Mouse (Mus musculus) embryonic facial prominence, embryonic 11.5 days (tissue): ENCODE measurements at regions not wholly inside any gene's neighbourhood (a gene's known extent, or its start where the extent isn't known, plus 50 kb on each side); places are given as distances from the start of the nearest gene placed in this dataset.
A peak's percentile ranks its signal among the peaks of the same experiment; 100 is the strongest.

Experiments used
- ATAC-seq: fragments of 200-750 bp; cut with Nextera tagmentation; replicated peaks from 2 replicates; pipeline ENCODE4 v1.8.0; 2017; ENCODE audit warnings: low read depth; ENCODE audit not compliant: insufficient number of reproducible peaks, low FRiP score, low TSS enrichment
- DNase-seq: peaks from one replicate; pipeline ENCODE4 v3.0.0-alpha.2; 2015; ENCODE audit warnings: low spot score
- H3K27ac ChIP-seq: fragments of 300-500 bp; sonication (generic); replicated peaks from 2 replicates; pipeline ENCODE4 v1.5.1; 2014; ENCODE audit warnings: mild to moderate bottlenecking, low read depth, low read length, control low read depth
- H3K27me3 ChIP-seq: fragments of 300-500 bp; sonication (generic); 2 replicates; pipeline ENCODE4 v1.6.1; 2014; ENCODE audit warnings: mild to moderate bottlenecking, low read length, moderate library complexity, mixed read lengths; ENCODE audit not compliant: control insufficient read depth, insufficient read depth
- H3K36me3 ChIP-seq: fragments of 300-500 bp; sonication (generic); replicated peaks from 2 replicates; pipeline ENCODE4 v1.6.1; 2014; ENCODE audit warnings: low read depth, mild to moderate bottlenecking, low read length, moderate library complexity, mixed read lengths; ENCODE audit not compliant: control insufficient read depth, insufficient read depth
- H3K4me1 ChIP-seq: fragments of 300-500 bp; sonication (generic); 2 replicates; pipeline ENCODE4 v1.6.1; 2014; ENCODE audit warnings: low read length, mixed read lengths; ENCODE audit not compliant: control insufficient read depth, insufficient read depth
- H3K4me2 ChIP-seq: fragments of 300-500 bp; sonication (generic); 2 replicates; pipeline ENCODE4 v1.6.1; 2014; ENCODE audit warnings: low read depth, mild to moderate bottlenecking, control low read depth, low read length, moderate library complexity
- H3K4me3 ChIP-seq: fragments of 300-500 bp; sonication (generic); 2 replicates; pipeline ENCODE4 v1.5.1; 2014; ENCODE audit warnings: low read depth, low read length, control low read depth
- H3K9ac ChIP-seq: fragments of 300-500 bp; sonication (generic); replicated peaks from 2 replicates; pipeline ENCODE4 v1.6.1; 2014; ENCODE audit warnings: mild to moderate bottlenecking, control low read depth, low read length
- H3K9me3 ChIP-seq: fragments of 300-500 bp; sonication (generic); replicated peaks from 2 replicates; pipeline ENCODE4 v1.6.1; 2016; ENCODE audit warnings: mild to moderate bottlenecking, low read length, inconsistent platforms, mixed read lengths; ENCODE audit not compliant: control insufficient read depth
- WGBS: fragments of 180-500 bp; shearing (Covaris S2); extraction: QIAGEN DNeasy Blood & Tissue Kit; methylation state at CpG from one replicate; pipeline ENCODE4 v1.1.7; 2014; 5-methylcytosine and 5-hydroxymethylcytosine counted together

GRCm38 (mm10) chrX:85481326-85481725 is 92.5 kb upstream of the Tab3 start:
- no peak overlapping the region for H3K4me2 ChIP-seq
- H3K9me3 ChIP-seq, result no peaks in the 10 kb centered on the region
- no peaks in the 10 kb centered on the region for H3K27me3 ChIP-seq
- H3K36me3 ChIP-seq, result no peaks in the 10 kb centered on the region
- H3K27ac ChIP-seq, result no peak overlapping the region
- no peak for ATAC-seq
- H3K9ac ChIP-seq, result no peak overlapping the region
- WGBS, result 52% methylated on average over 5 of the region's 5 CpGs
- no peaks in the 10 kb centered on the region for H3K4me1 ChIP-seq
- no peak overlapping the region for H3K4me3 ChIP-seq
- DNase-seq, result peak; percentile 24

DNA sequence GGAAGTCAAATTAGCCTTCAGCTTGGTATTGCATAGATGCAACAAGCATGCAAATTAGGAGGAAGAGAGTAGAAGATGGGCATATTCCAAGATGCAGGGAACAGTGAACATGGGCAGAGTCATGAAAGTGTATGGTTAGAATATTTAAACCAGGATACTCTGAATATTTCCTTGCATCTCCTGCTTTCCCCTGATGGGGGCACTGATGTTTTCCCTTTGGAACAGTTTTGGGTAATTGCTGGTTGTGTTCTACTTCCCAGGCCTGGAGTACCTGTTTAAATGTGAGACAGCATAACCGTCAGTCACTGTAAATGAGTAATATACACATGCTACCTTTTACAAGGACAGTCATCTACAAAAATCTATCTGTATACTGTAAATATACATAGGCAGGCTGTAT is 76.9 kb upstream of the Tab3 start:
- ATAC-seq, result no peak
- Histone ChIP-seq H3K27ac (no peak overlapping the region), H3K27me3 (no peaks in the 10 kb centered on the region), H3K4me3 (no peak overlapping the region), H3K4me2 (no peak overlapping the region), H3K4me1 (no peaks in the 10 kb centered on the region), H3K9ac (no peak overlapping the region), H3K9me3 (no peaks in the 10 kb centered on the region), H3K36me3 (no peaks in the 10 kb centered on the region)
- 68% methylated on average over 1 of the region's 1 CpGs for WGBS
- no peak for DNase-seq
